Mouse (Mus musculus): ENCODE measurements around the gene Hfe2. TPM values are rescaled to one million over a fixed set of nuclear protein-coding genes. Genes with fewer than 3 reads are reported as not detected.
"Not testable (repeated sequence)": the region's sequence is repeated elsewhere in the genome, so short reads cannot be mapped to it uniquely, and the experiment has no call there.

The Hfe2 gene
- polyA plus RNA-seq, 1 experiment from 2014 or later = 1.2 TPM

GRCm38 (mm10) chr3:96503083-96503450 lies 21.9 kb upstream of the Hfe2 start:
- ATAC-seq (replicated peaks; ENCODE audit: insufficient number of reproducible peaks, low FRiP score, low TSS enrichment, low read depth) = no peak
- H3K9ac ChIP-seq (replicated peaks; ENCODE audit: low read length) = peak overlapping the region; percentile 47

GRCm38 (mm10) chr3:96503946-96504345 lies 21.0 kb upstream of the Hfe2 start:
- Histone ChIP-seq H3K4me3 (ENCODE audit: low read depth, low read length) (no peak overlapping the region), H3K27me3 (ENCODE audit: control insufficient read depth, insufficient read depth, low read length) (no peaks in the 10 kb centered on the region), H3K36me3 (replicated peaks; ENCODE audit: control insufficient read depth, insufficient read depth, low read depth, low read length) (no peaks in the 10 kb centered on the region), H3K4me2 (ENCODE audit: low read depth, low read length) (no peak overlapping the region), H3K9ac (replicated peaks; ENCODE audit: low read length) (no peak overlapping the region), H3K27ac (replicated peaks; ENCODE audit: low read depth, low read length) (no peak overlapping the region), H3K9me3 (replicated peaks; ENCODE audit: control insufficient read depth, low read length) (no peaks in the 10 kb centered on the region), H3K4me1 (ENCODE audit: control insufficient read depth, insufficient read depth, low read length) (no peaks in the 10 kb centered on the region)
- ATAC-seq (replicated peaks; ENCODE audit: insufficient number of reproducible peaks, low FRiP score, low TSS enrichment, low read depth) (no peak), DNase-seq (ENCODE audit: low spot score) (no peak)
- 68% methylated on average over 4 of the region's 4 CpGs for WGBS

More at GRCm38 (mm10) chr3:96503083-96503450, 21.9 kb upstream of the Hfe2 start:
- WGBS = under 1% methylated on average over 7 of the region's 7 CpGs
- Histone ChIP-seq H3K9me3 (replicated peaks; ENCODE audit: control insufficient read depth, low read length) (no peaks in the 10 kb centered on the region), H3K4me1 (ENCODE audit: control insufficient read depth, insufficient read depth, low read length) (no peaks in the 10 kb centered on the region), H3K4me2 (ENCODE audit: low read depth, low read length) (peak overlapping the region; percentile 79), H3K27me3 (ENCODE audit: control insufficient read depth, insufficient read depth, low read length) (no peaks in the 10 kb centered on the region), H3K36me3 (replicated peaks; ENCODE audit: control insufficient read depth, insufficient read depth, low read depth, low read length) (no peaks in the 10 kb centered on the region), H3K27ac (replicated peaks; ENCODE audit: low read depth, low read length) (no peak overlapping the region), H3K4me3 (ENCODE audit: low read depth, low read length) (peak overlapping the region; percentile 59)
- peak; percentile 93 for DNase-seq (ENCODE audit: low spot score)

- H3K4me2 ChIP-seq (ENCODE audit: low read depth, low read length) = no peak overlapping the region
- H3K4me3 ChIP-seq (ENCODE audit: low read depth, low read length) = no peak overlapping the region
- H3K9ac ChIP-seq (replicated peaks; ENCODE audit: low read length) = no peak overlapping the region
- no peaks in the 10 kb centered on the region for H3K4me1 ChIP-seq (ENCODE audit: control insufficient read depth, insufficient read depth, low read length)
- no peaks in the 10 kb centered on the region for H3K27me3 ChIP-seq (ENCODE audit: control insufficient read depth, insufficient read depth, low read length)
- H3K9me3 ChIP-seq (replicated peaks; ENCODE audit: control insufficient read depth, low read length) = no peaks in the 10 kb centered on the region
- no peak overlapping the region for H3K27ac ChIP-seq (replicated peaks; ENCODE audit: low read depth, low read length)
- ATAC-seq (replicated peaks; ENCODE audit: insufficient number of reproducible peaks, low FRiP score, low TSS enrichment, low read depth) (no peak), DNase-seq (ENCODE audit: low spot score) (no peak)
- no peaks in the 10 kb centered on the region for H3K36me3 ChIP-seq (replicated peaks; ENCODE audit: control insufficient read depth, insufficient read depth, low read depth, low read length)
- 85% methylated on average over 6 of the region's 6 CpGs for WGBS
Measured at GRCm38 (mm10) chr3:96504931-96505330, 20.0 kb upstream of the Hfe2 start.

GRCm38 (mm10) chr3:96506396-96507047 lies 18.4 kb upstream of the Hfe2 start:
- ATAC-seq (replicated peaks; ENCODE audit: insufficient number of reproducible peaks, low FRiP score, low TSS enrichment, low read depth) = no peak

GRCm38 (mm10) chr3:96507966-96508365 lies 17.0 kb upstream of the Hfe2 start:
- not testable (repeated sequence) for ATAC-seq (replicated peaks; ENCODE audit: insufficient number of reproducible peaks, low FRiP score, low TSS enrichment, low read depth); H3K4me1 ChIP-seq (ENCODE audit: control insufficient read depth, insufficient read depth, low read length); H3K4me3 ChIP-seq (ENCODE audit: low read depth, low read length); H3K27me3 ChIP-seq (ENCODE audit: control insufficient read depth, insufficient read depth, low read length); DNase-seq (ENCODE audit: low spot score); H3K36me3 ChIP-seq (replicated peaks; ENCODE audit: control insufficient read depth, insufficient read depth, low read depth, low read length); H3K9ac ChIP-seq (replicated peaks; ENCODE audit: low read length); H3K27ac ChIP-seq (replicated peaks; ENCODE audit: low read depth, low read length); H3K4me2 ChIP-seq (ENCODE audit: low read depth, low read length); H3K9me3 ChIP-seq (replicated peaks; ENCODE audit: control insufficient read depth, low read length)
- 90% methylated on average over 7 of the region's 9 CpGs for WGBS

More at GRCm38 (mm10) chr3:96506396-96507047, 18.4 kb upstream of the Hfe2 start:
- H3K27me3 ChIP-seq (ENCODE audit: control insufficient read depth, insufficient read depth, low read length) = no peaks in the 10 kb centered on the region
- H3K4me2 ChIP-seq (ENCODE audit: low read depth, low read length) = no peak overlapping the region
- 94% methylated on average over 9 of the region's 9 CpGs for WGBS
- H3K4me3 ChIP-seq (ENCODE audit: low read depth, low read length) = no peak overlapping the region
- H3K9ac ChIP-seq (replicated peaks; ENCODE audit: low read length) = no peak overlapping the region
- H3K27ac ChIP-seq (replicated peaks; ENCODE audit: low read depth, low read length) = no peak overlapping the region
- H3K36me3 ChIP-seq (replicated peaks; ENCODE audit: control insufficient read depth, insufficient read depth, low read depth, low read length) = no peaks in the 10 kb centered on the region
- no peaks in the 10 kb centered on the region for H3K4me1 ChIP-seq (ENCODE audit: control insufficient read depth, insufficient read depth, low read length)
- H3K9me3 ChIP-seq (replicated peaks; ENCODE audit: control insufficient read depth, low read length) = no peaks in the 10 kb centered on the region
- DNase-seq (ENCODE audit: low spot score) = no peak

GRCm38 (mm10) chr3:96520171-96520570 lies 4.8 kb upstream of the Hfe2 start:
- Histone ChIP-seq H3K9ac (replicated peaks; ENCODE audit: low read length) (no peak overlapping the region), H3K9me3 (replicated peaks; ENCODE audit: control insufficient read depth, low read length) (no peaks in the 10 kb centered on the region), H3K4me3 (ENCODE audit: low read depth, low read length) (no peak overlapping the region), H3K27ac (replicated peaks; ENCODE audit: low read depth, low read length) (no peak overlapping the region), H3K36me3 (replicated peaks; ENCODE audit: control insufficient read depth, insufficient read depth, low read depth, low read length) (no peaks in the 10 kb centered on the region), H3K27me3 (ENCODE audit: control insufficient read depth, insufficient read depth, low read length) (no peaks in the 10 kb centered on the region), H3K4me2 (ENCODE audit: low read depth, low read length) (no peak overlapping the region), H3K4me1 (ENCODE audit: control insufficient read depth, insufficient read depth, low read length) (no peaks in the 10 kb centered on the region)
- DNase-seq (ENCODE audit: low spot score) (no peak), ATAC-seq (replicated peaks; ENCODE audit: insufficient number of reproducible peaks, low FRiP score, low TSS enrichment, low read depth) (no peak)
- 67% methylated on average over 5 of the region's 5 CpGs for WGBS

GRCm38 (mm10) chr3:96522149-96522548 lies 2.8 kb upstream of the Hfe2 start:
- Histone ChIP-seq H3K4me2 (ENCODE audit: low read depth, low read length) (no peak overlapping the region), H3K9me3 (replicated peaks; ENCODE audit: control insufficient read depth, low read length) (no peaks in the 10 kb centered on the region), H3K27me3 (ENCODE audit: control insufficient read depth, insufficient read depth, low read length) (peaks cover 5% of the 10 kb centered on the region), H3K4me3 (ENCODE audit: low read depth, low read length) (no peak overlapping the region), H3K27ac (replicated peaks; ENCODE audit: low read depth, low read length) (no peak overlapping the region), H3K36me3 (replicated peaks; ENCODE audit: control insufficient read depth, insufficient read depth, low read depth, low read length) (no peaks in the 10 kb centered on the region), H3K9ac (replicated peaks; ENCODE audit: low read length) (no peak overlapping the region), H3K4me1 (ENCODE audit: control insufficient read depth, insufficient read depth, low read length) (peaks cover 4% of the 10 kb centered on the region; the same call in 1 of the 2 replicates)
- DNase-seq (ENCODE audit: low spot score) (no peak), ATAC-seq (replicated peaks; ENCODE audit: insufficient number of reproducible peaks, low FRiP score, low TSS enrichment, low read depth) (no peak)
- 68% methylated on average over 4 of the region's 4 CpGs for WGBS

GRCm38 (mm10) chr3:96524028-96524810 lies 753 bp upstream of the Hfe2 start:
- ATAC-seq (replicated peaks; ENCODE audit: insufficient number of reproducible peaks, low FRiP score, low TSS enrichment, low read depth) = no peak
- Histone ChIP-seq H3K27ac (replicated peaks; ENCODE audit: low read depth, low read length) (no peak overlapping the region), H3K9ac (replicated peaks; ENCODE audit: low read length) (no peak overlapping the region)

More at GRCm38 (mm10) chr3:96524028-96524810, 753 bp upstream of the Hfe2 start:
- no peak for DNase-seq (ENCODE audit: low spot score)
- Histone ChIP-seq H3K4me2 (ENCODE audit: low read depth, low read length) (no peak overlapping the region), H3K9me3 (replicated peaks; ENCODE audit: control insufficient read depth, low read length) (no peaks in the 10 kb centered on the region), H3K27me3 (ENCODE audit: control insufficient read depth, insufficient read depth, low read length) (peaks cover 19% of the 10 kb centered on the region), H3K36me3 (replicated peaks; ENCODE audit: control insufficient read depth, insufficient read depth, low read depth, low read length) (no peaks in the 10 kb centered on the region), H3K4me1 (ENCODE audit: control insufficient read depth, insufficient read depth, low read length) (peaks cover 4% of the 10 kb centered on the region; the same call in 1 of the 2 replicates), H3K4me3 (ENCODE audit: low read depth, low read length) (no peak overlapping the region)
- WGBS = 61% methylated on average over 12 of the region's 12 CpGs

Measured in embryonic facial prominence, embryonic 11.5 days (tissue).